Mouse (Mus musculus): Measurements from ENCODE around the gene Lmbr1l. TPM values are rescaled to one million over a fixed set of nuclear protein-coding genes. Genes with fewer than 3 reads are reported as not detected.

Lmbr1l gene
- polyA plus RNA-seq, 1 experiment from 2014 or later, result 13.9 TPM

- 24% methylated on average over 11 of the region's 11 CpGs for WGBS
Measured at GRCm38 (mm10) chr15:98868346-98869063, 49.5 kb downstream of the Lmbr1l start.

GRCm38 (mm10) chr15:98867321-98867720 lies 50.7 kb downstream of the Lmbr1l start:
- Histone ChIP-seq H3K4me3 (ENCODE audit: low read length) (peak overlapping the region; percentile 89), H3K9me3 (replicated peaks; ENCODE audit: control insufficient read depth, low read length) (no peaks in the 10 kb centered on the region), H3K9ac (ENCODE audit: low read length) (0 out of 2 replicates have a peak overlapping the region, but pooled peaks have one; percentile 99), H3K4me1 (ENCODE audit: control insufficient read depth, insufficient read depth, low read length) (peaks cover 31% of the 10 kb centered on the region), H3K27me3 (ENCODE audit: control insufficient read depth, insufficient read depth, low read length) (no peaks in the 10 kb centered on the region), H3K4me2 (ENCODE audit: low read depth, low read length) (peak overlapping the region; percentile 99), H3K27ac (ENCODE audit: low read length) (peak overlapping the region; percentile 98; the same call in 1 of the 2 replicates), H3K36me3 (ENCODE audit: control insufficient read depth, insufficient read depth) (peaks cover 42% of the 10 kb centered on the region)
- 47% methylated on average over 6 of the region's 6 CpGs for WGBS
- ATAC-seq (replicated peaks; ENCODE audit: extremely low read depth, insufficient read depth, low FRiP score), result no peak

More at GRCm38 (mm10) chr15:98868346-98869063, 49.5 kb downstream of the Lmbr1l start:
- peaks cover 30% of the 10 kb centered on the region for H3K36me3 ChIP-seq (ENCODE audit: control insufficient read depth, insufficient read depth)
- no peak for ATAC-seq (replicated peaks; ENCODE audit: extremely low read depth, insufficient read depth, low FRiP score)
- H3K27ac ChIP-seq (ENCODE audit: low read length), result peak overlapping the region; percentile 98
- H3K27me3 ChIP-seq (ENCODE audit: control insufficient read depth, insufficient read depth, low read length), result no peaks in the 10 kb centered on the region
- peak overlapping the region; percentile 89 for H3K4me3 ChIP-seq (ENCODE audit: low read length)
- peak overlapping the region; percentile 99 for H3K9ac ChIP-seq (ENCODE audit: low read length)
- peak overlapping the region; percentile 99 for H3K4me2 ChIP-seq (ENCODE audit: low read depth, low read length)
- H3K9me3 ChIP-seq (replicated peaks; ENCODE audit: control insufficient read depth, low read length), result no peaks in the 10 kb centered on the region
- H3K4me1 ChIP-seq (ENCODE audit: control insufficient read depth, insufficient read depth, low read length), result peaks cover 36% of the 10 kb centered on the region

DNA sequence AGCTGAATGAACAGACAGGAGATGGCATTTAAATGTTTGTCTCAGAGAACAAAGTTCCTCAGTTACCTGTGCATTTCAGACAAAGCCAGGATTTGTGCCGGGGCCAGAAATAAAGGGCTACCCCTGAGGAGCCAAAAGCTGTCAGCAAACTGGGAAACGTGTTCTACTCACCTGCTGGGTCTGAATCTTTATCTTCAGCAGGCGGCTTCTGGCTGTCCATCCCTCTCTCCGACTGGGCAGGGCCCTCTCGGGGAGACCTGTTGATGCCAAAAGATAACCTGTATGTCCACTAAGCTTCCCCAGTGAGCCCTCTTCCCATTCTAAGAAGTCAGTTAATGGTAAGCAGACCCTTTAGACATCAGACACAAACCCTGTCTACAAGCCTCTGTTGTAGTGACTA lies 51.5 kb downstream of the Lmbr1l start:
- Histone ChIP-seq H3K9ac (ENCODE audit: low read length) (no peak overlapping the region), H3K27ac (ENCODE audit: low read length) (no peak overlapping the region), H3K4me3 (ENCODE audit: low read length) (no peak overlapping the region), H3K4me2 (ENCODE audit: low read depth, low read length) (no peak overlapping the region), H3K4me1 (ENCODE audit: control insufficient read depth, insufficient read depth, low read length) (peaks cover 31% of the 10 kb centered on the region), H3K36me3 (ENCODE audit: control insufficient read depth, insufficient read depth) (peaks cover 49% of the 10 kb centered on the region), H3K27me3 (ENCODE audit: control insufficient read depth, insufficient read depth, low read length) (no peaks in the 10 kb centered on the region), H3K9me3 (replicated peaks; ENCODE audit: control insufficient read depth, low read length) (no peaks in the 10 kb centered on the region)
- WGBS, result 74% methylated on average over 5 of the region's 5 CpGs
- ATAC-seq (replicated peaks; ENCODE audit: extremely low read depth, insufficient read depth, low FRiP score), result no peak

DNA sequence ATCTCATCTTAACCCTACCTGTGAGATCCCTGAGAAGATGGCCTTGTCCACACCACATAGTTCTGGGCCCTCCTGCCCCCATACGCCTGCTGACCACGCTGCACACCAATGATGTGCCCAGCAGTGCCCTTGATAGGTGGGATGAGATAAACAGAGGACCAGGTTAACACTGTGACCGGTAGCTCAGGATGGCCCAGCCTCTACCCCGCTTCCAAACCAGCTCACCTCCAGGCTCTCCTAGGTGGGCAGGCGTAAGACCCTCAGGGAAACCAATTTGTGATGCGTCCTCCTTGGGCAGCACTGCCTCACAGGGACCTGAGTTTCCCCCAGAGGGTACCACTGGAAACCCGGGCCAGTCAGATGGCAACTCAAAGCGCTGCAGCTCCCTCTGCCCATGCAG lies 52.3 kb downstream of the Lmbr1l start:
- Histone ChIP-seq H3K36me3 (ENCODE audit: control insufficient read depth, insufficient read depth) (peaks cover 56% of the 10 kb centered on the region), H3K9ac (ENCODE audit: low read length) (no peak overlapping the region), H3K27ac (ENCODE audit: low read length) (no peak overlapping the region), H3K4me1 (ENCODE audit: control insufficient read depth, insufficient read depth, low read length) (peaks cover 31% of the 10 kb centered on the region), H3K4me3 (ENCODE audit: low read length) (no peak overlapping the region), H3K9me3 (replicated peaks; ENCODE audit: control insufficient read depth, low read length) (no peaks in the 10 kb centered on the region), H3K4me2 (ENCODE audit: low read depth, low read length) (no peak overlapping the region), H3K27me3 (ENCODE audit: control insufficient read depth, insufficient read depth, low read length) (no peaks in the 10 kb centered on the region)
- WGBS, result 95% methylated on average over 8 of the region's 8 CpGs
- ATAC-seq (replicated peaks; ENCODE audit: extremely low read depth, insufficient read depth, low FRiP score), result no peak

GRCm38 (mm10) chr15:98864951-98865350 lies 53.1 kb downstream of the Lmbr1l start:
- Histone ChIP-seq H3K27me3 (ENCODE audit: control insufficient read depth, insufficient read depth, low read length) (no peaks in the 10 kb centered on the region), H3K27ac (ENCODE audit: low read length) (no peak overlapping the region), H3K9me3 (replicated peaks; ENCODE audit: control insufficient read depth, low read length) (no peaks in the 10 kb centered on the region), H3K4me1 (ENCODE audit: control insufficient read depth, insufficient read depth, low read length) (peaks cover 31% of the 10 kb centered on the region), H3K36me3 (ENCODE audit: control insufficient read depth, insufficient read depth) (peaks cover 64% of the 10 kb centered on the region), H3K4me3 (ENCODE audit: low read length) (no peak overlapping the region), H3K9ac (ENCODE audit: low read length) (no peak overlapping the region), H3K4me2 (ENCODE audit: low read depth, low read length) (no peak overlapping the region)
- ATAC-seq (replicated peaks; ENCODE audit: extremely low read depth, insufficient read depth, low FRiP score), result no peak
- WGBS, result 94% methylated on average over 6 of the region's 6 CpGs

- H3K9me3 ChIP-seq (replicated peaks; ENCODE audit: control insufficient read depth, low read length), result no peaks in the 10 kb centered on the region
- WGBS, result 86% methylated on average over 12 of the region's 12 CpGs
- ATAC-seq (replicated peaks; ENCODE audit: extremely low read depth, insufficient read depth, low FRiP score), result no peak
Measured at GRCm38 (mm10) chr15:98863451-98863958, 54.5 kb downstream of the Lmbr1l start.

GRCm38 (mm10) chr15:98861701-98862410 lies 56.2 kb downstream of the Lmbr1l start:
- H3K4me2 ChIP-seq (ENCODE audit: low read depth, low read length), result no peak overlapping the region
- WGBS, result 82% methylated on average over 21 of the region's 21 CpGs
- ATAC-seq (replicated peaks; ENCODE audit: extremely low read depth, insufficient read depth, low FRiP score), result no peak
- H3K27ac ChIP-seq (ENCODE audit: low read length), result no peak overlapping the region
- H3K36me3 ChIP-seq (ENCODE audit: control insufficient read depth, insufficient read depth), result peaks cover 94% of the 10 kb centered on the region
- no peaks in the 10 kb centered on the region for H3K27me3 ChIP-seq (ENCODE audit: control insufficient read depth, insufficient read depth, low read length)
- H3K9me3 ChIP-seq (replicated peaks; ENCODE audit: control insufficient read depth, low read length), result no peaks in the 10 kb centered on the region
- H3K4me1 ChIP-seq (ENCODE audit: control insufficient read depth, insufficient read depth, low read length), result peaks cover 1% of the 10 kb centered on the region; the same call in 1 of the 2 replicates
- H3K4me3 ChIP-seq (ENCODE audit: low read length), result no peak overlapping the region
- H3K9ac ChIP-seq (ENCODE audit: low read length), result no peak overlapping the region

More at GRCm38 (mm10) chr15:98863451-98863958, 54.5 kb downstream of the Lmbr1l start:
- Histone ChIP-seq H3K36me3 (ENCODE audit: control insufficient read depth, insufficient read depth) (peaks cover 77% of the 10 kb centered on the region), H3K4me1 (ENCODE audit: control insufficient read depth, insufficient read depth, low read length) (peaks cover 17% of the 10 kb centered on the region), H3K4me3 (ENCODE audit: low read length) (no peak overlapping the region), H3K9ac (ENCODE audit: low read length) (no peak overlapping the region), H3K27ac (ENCODE audit: low read length) (no peak overlapping the region), H3K27me3 (ENCODE audit: control insufficient read depth, insufficient read depth, low read length) (no peaks in the 10 kb centered on the region), H3K4me2 (ENCODE audit: low read depth, low read length) (no peak overlapping the region)

- Histone ChIP-seq H3K4me3 (ENCODE audit: low read length) (no peak overlapping the region), H3K36me3 (ENCODE audit: control insufficient read depth, insufficient read depth) (peaks cover 96% of the 10 kb centered on the region), H3K27me3 (ENCODE audit: control insufficient read depth, insufficient read depth, low read length) (no peaks in the 10 kb centered on the region), H3K9ac (ENCODE audit: low read length) (no peak overlapping the region), H3K4me1 (ENCODE audit: control insufficient read depth, insufficient read depth, low read length) (no peaks in the 10 kb centered on the region), H3K4me2 (ENCODE audit: low read depth, low read length) (no peak overlapping the region), H3K9me3 (replicated peaks; ENCODE audit: control insufficient read depth, low read length) (no peaks in the 10 kb centered on the region), H3K27ac (ENCODE audit: low read length) (no peak overlapping the region)
- ATAC-seq (replicated peaks; ENCODE audit: extremely low read depth, insufficient read depth, low FRiP score), result no peak
- WGBS, result 91% methylated on average over 18 of the region's 18 CpGs
Measured at GRCm38 (mm10) chr15:98860921-98861320, 57.1 kb downstream of the Lmbr1l start.

Measured in heart, embryonic 16.5 days (tissue).